Mouse (Mus musculus): ENCODE measurements around the gene Gm49354. TPM values are rescaled to one million over a fixed set of nuclear protein-coding genes. Genes with fewer than 3 reads are reported as not detected.
"Not testable (repeated sequence)": the region's sequence is repeated elsewhere in the genome, so short reads cannot be mapped to it uniquely, and the experiment has no call there.

The Gm49354 gene
- polyA plus RNA-seq, 1 experiment from 2014 or later = not detected

GRCm38 (mm10) chr13:59800077-59800476 is 18.0 kb upstream of the Gm49354 start:
- DNase-seq (ENCODE audit: low spot score) (no peak), ATAC-seq (ENCODE audit: low FRiP score) (no peak)
- no peak overlapping the region for H3K4me3 ChIP-seq (ENCODE audit: low read depth, low read length)
- no peaks in the 10 kb centered on the region for H3K4me1 ChIP-seq (replicated peaks; ENCODE audit: control insufficient read depth, insufficient read depth, low read length)
- H3K27me3 ChIP-seq (ENCODE audit: control insufficient read depth, insufficient read depth, low read length) = no peaks in the 10 kb centered on the region
- no peak overlapping the region for H3K9ac ChIP-seq (ENCODE audit: low read depth, low read length)
- H3K9me3 ChIP-seq (ENCODE audit: control insufficient read depth, low read length) = no peaks in the 10 kb centered on the region
- WGBS = 100% methylated on average over 2 of the region's 2 CpGs
- H3K36me3 ChIP-seq (ENCODE audit: control insufficient read depth, insufficient read depth, low read length) = peaks cover 27% of the 10 kb centered on the region
- no peak overlapping the region for H3K4me2 ChIP-seq (replicated peaks; ENCODE audit: low read depth, low read length)
- no peak overlapping the region for H3K27ac ChIP-seq (ENCODE audit: low read depth, low read length)

- Histone ChIP-seq H3K9ac (ENCODE audit: low read depth, low read length) (no peak overlapping the region), H3K36me3 (ENCODE audit: control insufficient read depth, insufficient read depth, low read length) (peaks cover 21% of the 10 kb centered on the region), H3K4me3 (ENCODE audit: low read depth, low read length) (no peak overlapping the region), H3K4me1 (replicated peaks; ENCODE audit: control insufficient read depth, insufficient read depth, low read length) (no peaks in the 10 kb centered on the region), H3K9me3 (ENCODE audit: control insufficient read depth, low read length) (no peaks in the 10 kb centered on the region), H3K27me3 (ENCODE audit: control insufficient read depth, insufficient read depth, low read length) (no peaks in the 10 kb centered on the region), H3K4me2 (replicated peaks; ENCODE audit: low read depth, low read length) (no peak overlapping the region), H3K27ac (ENCODE audit: low read depth, low read length) (no peak overlapping the region)
- ATAC-seq (ENCODE audit: low FRiP score) (no peak), DNase-seq (ENCODE audit: low spot score) (no peak)
- WGBS = 75% methylated on average over 1 of the region's 1 CpGs
These were observed 16.3 kb upstream of the Gm49354 start for GRCm38 (mm10) chr13:59798306-59798705.

GRCm38 (mm10) chr13:59796466-59796848 is 14.4 kb upstream of the Gm49354 start:
- H3K9ac ChIP-seq (ENCODE audit: low read depth, low read length) = no peak overlapping the region
- no peak overlapping the region for H3K27ac ChIP-seq (ENCODE audit: low read depth, low read length)
- peaks cover 13% of the 10 kb centered on the region for H3K36me3 ChIP-seq (ENCODE audit: control insufficient read depth, insufficient read depth, low read length)
- no peak for DNase-seq (ENCODE audit: low spot score)
- 91% methylated on average over 9 of the region's 9 CpGs for WGBS
- ATAC-seq (ENCODE audit: low FRiP score) = no peak
- H3K9me3 ChIP-seq (ENCODE audit: control insufficient read depth, low read length) = no peaks in the 10 kb centered on the region
- H3K4me2 ChIP-seq (replicated peaks; ENCODE audit: low read depth, low read length) = no peak overlapping the region
- H3K27me3 ChIP-seq (ENCODE audit: control insufficient read depth, insufficient read depth, low read length) = no peaks in the 10 kb centered on the region
- no peak overlapping the region for H3K4me3 ChIP-seq (ENCODE audit: low read depth, low read length)
- no peaks in the 10 kb centered on the region for H3K4me1 ChIP-seq (replicated peaks; ENCODE audit: control insufficient read depth, insufficient read depth, low read length)

- Histone ChIP-seq H3K4me1 (replicated peaks; ENCODE audit: control insufficient read depth, insufficient read depth, low read length) (no peaks in the 10 kb centered on the region), H3K27me3 (ENCODE audit: control insufficient read depth, insufficient read depth, low read length) (no peaks in the 10 kb centered on the region), H3K27ac (ENCODE audit: low read depth, low read length) (no peak overlapping the region), H3K4me2 (replicated peaks; ENCODE audit: low read depth, low read length) (no peak overlapping the region), H3K4me3 (ENCODE audit: low read depth, low read length) (no peak overlapping the region), H3K9ac (ENCODE audit: low read depth, low read length) (no peak overlapping the region), H3K9me3 (ENCODE audit: control insufficient read depth, low read length) (no peaks in the 10 kb centered on the region), H3K36me3 (ENCODE audit: control insufficient read depth, insufficient read depth, low read length) (peaks cover 13% of the 10 kb centered on the region)
- ATAC-seq (ENCODE audit: low FRiP score) (no peak), DNase-seq (ENCODE audit: low spot score) (no peak)
- WGBS = 96% methylated on average over 6 of the region's 6 CpGs
These were observed 13.9 kb upstream of the Gm49354 start for GRCm38 (mm10) chr13:59795807-59796465.

- H3K4me1 ChIP-seq (replicated peaks; ENCODE audit: control insufficient read depth, insufficient read depth, low read length) = no peaks in the 10 kb centered on the region
- no peak overlapping the region for H3K4me3 ChIP-seq (ENCODE audit: low read depth, low read length)
- no peak for DNase-seq (ENCODE audit: low spot score)
- H3K9me3 ChIP-seq (ENCODE audit: control insufficient read depth, low read length) = no peaks in the 10 kb centered on the region
- H3K27ac ChIP-seq (ENCODE audit: low read depth, low read length) = no peak overlapping the region
- 93% methylated on average over 1 of the region's 1 CpGs for WGBS
- no peak for ATAC-seq (ENCODE audit: low FRiP score)
- no peak overlapping the region for H3K9ac ChIP-seq (ENCODE audit: low read depth, low read length)
- H3K27me3 ChIP-seq (ENCODE audit: control insufficient read depth, insufficient read depth, low read length) = no peaks in the 10 kb centered on the region
- peaks cover 6% of the 10 kb centered on the region; the same call in 1 of the 2 replicates for H3K36me3 ChIP-seq (ENCODE audit: control insufficient read depth, insufficient read depth, low read length)
- no peak overlapping the region for H3K4me2 ChIP-seq (replicated peaks; ENCODE audit: low read depth, low read length)
These were observed 12.7 kb upstream of the Gm49354 start for GRCm38 (mm10) chr13:59794786-59795185.

GRCm38 (mm10) chr13:59779744-59780264 is 2.2 kb downstream of the Gm49354 start:
- H3K36me3 ChIP-seq (ENCODE audit: control insufficient read depth, insufficient read depth, low read length) = peaks cover 11% of the 10 kb centered on the region
- not testable (repeated sequence) for H3K4me2 ChIP-seq (replicated peaks; ENCODE audit: low read depth, low read length); H3K4me3 ChIP-seq (ENCODE audit: low read depth, low read length); DNase-seq (ENCODE audit: low spot score); H3K4me1 ChIP-seq (replicated peaks; ENCODE audit: control insufficient read depth, insufficient read depth, low read length); H3K27me3 ChIP-seq (ENCODE audit: control insufficient read depth, insufficient read depth, low read length); ATAC-seq (ENCODE audit: low FRiP score); H3K9ac ChIP-seq (ENCODE audit: low read depth, low read length); H3K27ac ChIP-seq (ENCODE audit: low read depth, low read length); H3K9me3 ChIP-seq (ENCODE audit: control insufficient read depth, low read length)
- WGBS = 96% methylated on average over 1 of the region's 1 CpGs

GRCm38 (mm10) chr13:59779213-59779612 is 2.8 kb downstream of the Gm49354 start:
- Histone ChIP-seq H3K4me1 (replicated peaks; ENCODE audit: control insufficient read depth, insufficient read depth, low read length) (no peaks in the 10 kb centered on the region), H3K4me3 (ENCODE audit: low read depth, low read length) (no peak overlapping the region), H3K27me3 (ENCODE audit: control insufficient read depth, insufficient read depth, low read length) (no peaks in the 10 kb centered on the region), H3K27ac (ENCODE audit: low read depth, low read length) (no peak overlapping the region), H3K36me3 (ENCODE audit: control insufficient read depth, insufficient read depth, low read length) (peaks cover 9% of the 10 kb centered on the region), H3K9me3 (ENCODE audit: control insufficient read depth, low read length) (no peaks in the 10 kb centered on the region), H3K4me2 (replicated peaks; ENCODE audit: low read depth, low read length) (no peak overlapping the region), H3K9ac (ENCODE audit: low read depth, low read length) (no peak overlapping the region)
- ATAC-seq (ENCODE audit: low FRiP score) (no peak), DNase-seq (ENCODE audit: low spot score) (peak; percentile 9)
- WGBS = 87% methylated on average over 4 of the region's 4 CpGs

GRCm38 (mm10) chr13:59775168-59775567 is 6.9 kb downstream of the Gm49354 start:
- Histone ChIP-seq H3K4me1 (replicated peaks; ENCODE audit: control insufficient read depth, insufficient read depth, low read length) (peaks cover 3% of the 10 kb centered on the region; the same call in 1 of the 2 replicates), H3K36me3 (ENCODE audit: control insufficient read depth, insufficient read depth, low read length) (no peaks in the 10 kb centered on the region), H3K4me3 (ENCODE audit: low read depth, low read length) (no peak overlapping the region), H3K27me3 (ENCODE audit: control insufficient read depth, insufficient read depth, low read length) (no peaks in the 10 kb centered on the region), H3K4me2 (replicated peaks; ENCODE audit: low read depth, low read length) (no peak overlapping the region), H3K27ac (ENCODE audit: low read depth, low read length) (no peak overlapping the region), H3K9me3 (ENCODE audit: control insufficient read depth, low read length) (no peaks in the 10 kb centered on the region), H3K9ac (ENCODE audit: low read depth, low read length) (no peak overlapping the region)
- DNase-seq (ENCODE audit: low spot score) = no peak
- WGBS = 94% methylated on average over 3 of the region's 3 CpGs
- ATAC-seq (ENCODE audit: low FRiP score) = no peak

- Histone ChIP-seq H3K27me3 (ENCODE audit: control insufficient read depth, insufficient read depth, low read length) (no peaks in the 10 kb centered on the region), H3K4me3 (ENCODE audit: low read depth, low read length) (no peak overlapping the region)
- no peak for ATAC-seq (ENCODE audit: low FRiP score)
These were observed 10.8 kb downstream of the Gm49354 start for GRCm38 (mm10) chr13:59771257-59771656.

More at GRCm38 (mm10) chr13:59771257-59771656, 10.8 kb downstream of the Gm49354 start:
- 76% methylated on average over 9 of the region's 9 CpGs for WGBS
- DNase-seq (ENCODE audit: low spot score) = peak; percentile 14
- peaks cover 9% of the 10 kb centered on the region for H3K4me1 ChIP-seq (replicated peaks; ENCODE audit: control insufficient read depth, insufficient read depth, low read length)
- peak overlapping the region; percentile 97; the same call in 1 of the 2 replicates for H3K27ac ChIP-seq (ENCODE audit: low read depth, low read length)
- H3K9me3 ChIP-seq (ENCODE audit: control insufficient read depth, low read length) = no peaks in the 10 kb centered on the region
- H3K4me2 ChIP-seq (replicated peaks; ENCODE audit: low read depth, low read length) = no peak overlapping the region
- H3K9ac ChIP-seq (ENCODE audit: low read depth, low read length) = no peak overlapping the region; the same call in 1 of the 2 replicates
- H3K36me3 ChIP-seq (ENCODE audit: control insufficient read depth, insufficient read depth, low read length) = no peaks in the 10 kb centered on the region

All from hindbrain, embryonic 11.5 days (tissue).